Mouse (Mus musculus): ENCODE measurements around the gene Ppia. TPM values are rescaled to one million over a fixed set of nuclear protein-coding genes. Genes with fewer than 3 reads are reported as not detected.

Ppia gene
- total RNA-seq (2012; rRNA removed), result 8,867 and 10,240 TPM in 2 replicates
- total RNA-seq (2014; rRNA removed), result 9,428 and 9,904 TPM in 2 replicates
- polyA plus RNA-seq (2012; ENCODE audit: insufficient read length, low read depth), result 5,045 and 5,764 TPM in 2 replicates

DNA sequence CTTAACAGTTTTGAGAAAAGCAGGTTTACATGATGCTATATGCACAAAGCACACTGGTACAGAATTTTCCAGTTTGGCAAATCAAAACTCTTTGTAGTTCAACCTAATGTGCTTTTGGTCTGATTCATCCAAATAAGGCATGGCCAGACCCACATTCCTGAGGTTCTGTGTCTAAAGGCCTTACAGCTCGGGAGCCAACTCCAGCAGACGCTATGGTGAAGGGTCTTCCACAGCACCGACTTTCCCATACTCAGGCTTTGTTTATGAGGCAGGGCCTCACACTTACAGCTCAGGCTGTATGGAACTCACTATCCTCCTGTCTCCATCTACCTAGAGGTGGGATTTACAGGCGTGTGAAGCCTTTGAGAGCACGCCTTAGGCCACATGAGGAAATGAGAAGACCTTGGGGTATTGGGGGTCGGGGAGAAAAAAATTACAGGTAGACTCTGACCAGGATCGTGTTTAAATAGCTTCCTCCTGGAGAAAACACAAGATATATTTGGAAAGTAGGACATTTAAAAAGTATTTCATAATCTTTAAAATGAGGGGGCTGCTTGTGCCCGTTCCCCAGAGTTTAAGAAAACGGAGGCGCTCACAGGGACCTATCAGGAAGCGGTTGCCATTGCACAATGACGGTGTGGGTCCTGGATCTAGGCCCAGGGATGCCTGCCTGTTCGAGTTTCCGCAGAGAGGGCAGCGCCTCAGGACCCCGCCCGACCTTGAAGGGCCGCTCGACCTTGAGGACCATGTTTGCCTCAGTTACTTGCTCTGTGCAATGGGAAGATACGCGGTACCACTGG lies at the start of gene Ppia:
TSS of gene Ppia (plus strand) at position 693 of the 800 bp plus-strand sequence.
- Histone ChIP-seq H3K36me3 (replicated peaks in 1 of 2; ENCODE audit: control insufficient read depth in 1 of 2, insufficient read depth in 1 of 2, low read length in 1 of 2) (peaks cover 20 to 28% of the 10 kb centered on the region in 2 experiments), H3K27ac (ENCODE audit: insufficient read depth, low read depth) (peak within 1 kb of the TSS; percentile 91), H3K9ac (ENCODE audit: insufficient read depth, low read depth) (peak within 1 kb of the TSS; percentile 100), H3K79me2 (replicated peaks; ENCODE audit: control insufficient read depth, extremely low read depth, insufficient read depth, poor library complexity, severe bottlenecking) (peaks cover 34% of the 10 kb centered on the region), H3K27me3 (replicated peaks) (no peaks in the 10 kb centered on the region), H3K4me2 (ENCODE audit: insufficient read depth, low read depth, poor library complexity, severe bottlenecking) (peak within 1 kb of the TSS; percentile 75), H3K9me3 (replicated peaks; ENCODE audit: low read length) (no peaks in the 10 kb centered on the region), H3K4me1 (ENCODE audit: control insufficient read depth in 1 of 2, insufficient read depth in 2 of 2) (peaks cover 8 to 57% of the 10 kb centered on the region in 2 experiments), H3K4me3 (replicated peaks in 1 of 3; ENCODE audit: low read depth in 2 of 3, low read length in 2 of 3, poor library complexity in 1 of 3) (peak within 1 kb of the TSS; percentile 93 to 94 (median 93))
- in situ Hi-C loops (cut with MboI; ENCODE audit: low pct_ligation_motif_present, low pct_unique_long_range_greater_than_20kb, low sequenced_read_pairs) (no loop called here), dilution Hi-C loops (cut with MboI; ENCODE audit: extremely low pct_ligation_motif_present, extremely low pct_unique_long_range_greater_than_20kb, low sequenced_read_pairs) (no loop called here)
- 0 out of 2 replicates have a peak, but pooled peaks have one; percentile 31 for TF ChIP-seq UBTF (IDR thresholded peaks at IDR 0.05; ENCODE audit: low read depth, low read length)
- TF ChIP-seq USF1 (IDR thresholded peaks at IDR 0.05; ENCODE audit: low read depth, low read length), result no peak
- TF ChIP-seq USF2 (conservative IDR thresholded peaks at IDR 0.05; ENCODE audit: low read depth, low read length), result 0 out of 2 replicates have a peak, but pooled peaks have one; percentile 5
- 0 out of 2 replicates have a peak, but pooled peaks have one; percentile 39 for TF ChIP-seq CHD1 (IDR thresholded peaks at IDR 0.05; ENCODE audit: low read depth, low read length)
- peak; percentile 81 for DNase-seq (ENCODE audit: extremely low read depth)

DNA sequence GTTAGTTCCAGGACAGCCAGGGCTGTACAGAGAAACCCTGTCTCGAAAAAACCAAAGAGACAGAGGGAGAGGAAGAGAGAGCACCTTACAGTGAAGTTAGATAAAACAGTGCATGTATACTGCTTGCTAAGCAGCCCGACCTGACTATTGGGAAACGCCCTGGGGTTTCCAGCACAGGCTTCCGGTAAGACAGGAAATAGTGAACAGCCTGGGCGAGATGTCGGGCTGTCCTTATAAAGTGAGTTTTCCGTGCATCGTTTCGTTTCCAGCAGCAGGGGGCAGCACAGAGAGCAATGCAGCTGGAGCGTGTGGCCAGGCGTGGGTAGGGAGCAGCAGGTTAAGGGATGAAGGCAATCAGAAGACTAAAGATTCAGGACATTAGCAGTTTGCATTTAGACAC lies 49.4 kb upstream of the Ppia start:
- Histone ChIP-seq H3K4me1 (ENCODE audit: control insufficient read depth in 1 of 2, insufficient read depth in 2 of 2) (peaks cover 12 to 20% of the 10 kb centered on the region in 2 experiments), H3K4me3 (replicated peaks in 1 of 3; ENCODE audit: low read depth in 2 of 3, low read length in 2 of 3, poor library complexity in 1 of 3) (peak overlapping the region in 1 of 3 experiments; percentile 37), H3K36me3 (replicated peaks in 1 of 2; ENCODE audit: control insufficient read depth in 1 of 2, insufficient read depth in 1 of 2, low read length in 1 of 2) (no peaks in the 10 kb centered on the region), H3K9ac (ENCODE audit: insufficient read depth, low read depth) (peak overlapping the region; percentile 36), H3K9me3 (replicated peaks; ENCODE audit: low read length) (peaks cover 2% of the 10 kb centered on the region), H3K27ac (ENCODE audit: insufficient read depth, low read depth) (peak overlapping the region; percentile 36; the same call in 1 of the 2 replicates), H3K27me3 (replicated peaks) (no peaks in the 10 kb centered on the region), H3K79me2 (replicated peaks; ENCODE audit: control insufficient read depth, extremely low read depth, insufficient read depth, poor library complexity, severe bottlenecking) (no peaks in the 10 kb centered on the region), H3K4me2 (ENCODE audit: insufficient read depth, low read depth, poor library complexity, severe bottlenecking) (peak overlapping the region; percentile 86)
- peak; percentile 98 for DNase-seq (ENCODE audit: extremely low read depth)
- dilution Hi-C loops (cut with MboI; ENCODE audit: extremely low pct_ligation_motif_present, extremely low pct_unique_long_range_greater_than_20kb, low sequenced_read_pairs), result no loop called here
- in situ Hi-C loops (cut with MboI; ENCODE audit: low pct_ligation_motif_present, low pct_unique_long_range_greater_than_20kb, low sequenced_read_pairs), result no loop called here
- peak; percentile 55; the same call in 1 of the 2 replicates for TF ChIP-seq HCFC1 (IDR thresholded peaks at IDR 0.05; ENCODE audit: low read depth, low read length)
- peak; percentile 54 for TF ChIP-seq POLR2A (IDR thresholded peaks at IDR 0.05; ENCODE audit: low read depth, low read length)
- TF ChIP-seq ZKSCAN1 (IDR thresholded peaks at IDR 0.05; ENCODE audit: borderline replicate concordance, low read depth, low read length), result no peak
- no peak for TF ChIP-seq E2F4 (IDR thresholded peaks at IDR 0.05; ENCODE audit: insufficient replicate concordance, low read depth, low read length)
- TF ChIP-seq ETS1 (conservative IDR thresholded peaks at IDR 0.05; ENCODE audit: low read depth, low read length), result peak; percentile 23; the same call in 1 of the 2 replicates
- peak; percentile 53 for TF ChIP-seq TCF12 (IDR thresholded peaks at IDR 0.05; ENCODE audit: low read depth, low read length)
- peak; percentile 91 for TF ChIP-seq MYC (IDR thresholded peaks at IDR 0.05; ENCODE audit: low read depth, low read length)
- TF ChIP-seq CTCF (conservative IDR thresholded peaks at IDR 0.05 in 1 of 2, IDR thresholded peaks at IDR 0.05 in 1 of 2; ENCODE audit: low read depth in 2 of 2, low read length in 2 of 2), result peak; percentile 18 to 73; a peak in 2 of 4 replicates
- TF ChIP-seq TBP (conservative IDR thresholded peaks at IDR 0.05; ENCODE audit: low read depth, low read length), result 0 out of 2 replicates have a peak, but pooled peaks have one; percentile 36
- no peak for TF ChIP-seq USF2 (conservative IDR thresholded peaks at IDR 0.05; ENCODE audit: low read depth, low read length)
- peak; percentile 73 for TF ChIP-seq SMC3 (IDR thresholded peaks at IDR 0.05; ENCODE audit: low read depth, low read length)
- peak; percentile 68; the same call in 1 of the 2 replicates for TF ChIP-seq MAZ (IDR thresholded peaks at IDR 0.05; ENCODE audit: low read depth, low read length)
- no peak for TF ChIP-seq POLR2AphosphoS2 (IDR thresholded peaks at IDR 0.05; ENCODE audit: low read depth, low read length)
- no peak for TF ChIP-seq KAT2A (IDR thresholded peaks at IDR 0.05; ENCODE audit: insufficient replicate concordance, low read length)
- no peak for TF ChIP-seq JUN (IDR thresholded peaks at IDR 0.05; ENCODE audit: insufficient read depth, low read depth, low read length)
- TF ChIP-seq BHLHE40 (IDR thresholded peaks at IDR 0.05; ENCODE audit: low read depth, low read length), result no peak
- peak; percentile 54 for TF ChIP-seq RAD21 (IDR thresholded peaks at IDR 0.05; ENCODE audit: low read depth, low read length)
- TF ChIP-seq USF1 (IDR thresholded peaks at IDR 0.05; ENCODE audit: low read depth, low read length), result no peak
- TF ChIP-seq JUND (conservative IDR thresholded peaks at IDR 0.05; ENCODE audit: low read depth, low read length), result no peak
- TF ChIP-seq UBTF (IDR thresholded peaks at IDR 0.05; ENCODE audit: low read depth, low read length), result no peak
- no peak for TF ChIP-seq CHD2 (IDR thresholded peaks at IDR 0.05; ENCODE audit: low read length)
- no peak for TF ChIP-seq EP300 (IDR thresholded peaks at IDR 0.05; ENCODE audit: low read length)
- TF ChIP-seq SIN3A (IDR thresholded peaks at IDR 0.05; ENCODE audit: low read length), result peak; percentile 27; the same call in 1 of the 2 replicates
- TF ChIP-seq ZMIZ1 (IDR thresholded peaks at IDR 0.05; ENCODE audit: low read depth, low read length), result no peak
- no peak for TF ChIP-seq NELFE (IDR thresholded peaks at IDR 0.05; ENCODE audit: low read depth, low read length)
- no peak for TF ChIP-seq ZC3H11A (IDR thresholded peaks at IDR 0.05; ENCODE audit: low read depth, low read length)
- TF ChIP-seq MAFK (IDR thresholded peaks at IDR 0.05; ENCODE audit: insufficient replicate concordance, low read length), result no peak
- no peak for TF ChIP-seq GABPA (IDR thresholded peaks at IDR 0.05; ENCODE audit: insufficient replicate concordance, low read depth, low read length)
